Mouse (Mus musculus): ENCODE measurements around the gene Pcnt.

GRCm38 (mm10) chr10:76408520-76408919, 34.1 kb downstream of the Pcnt start:
- TF ChIP-seq CTCF (IDR thresholded peaks at IDR 0.05; ENCODE audit: borderline replicate concordance, control insufficient read depth, extremely low read depth, insufficient read depth, low read length, poor library complexity) = no peak
- TF ChIP-seq POLR2A (IDR thresholded peaks at IDR 0.05; ENCODE audit: control insufficient read depth, extremely low read depth, insufficient read depth, low read length, poor library complexity) = no peak
